ENCODE assay signal across 8 mouse cellular contexts in the genomic region with DNA sequence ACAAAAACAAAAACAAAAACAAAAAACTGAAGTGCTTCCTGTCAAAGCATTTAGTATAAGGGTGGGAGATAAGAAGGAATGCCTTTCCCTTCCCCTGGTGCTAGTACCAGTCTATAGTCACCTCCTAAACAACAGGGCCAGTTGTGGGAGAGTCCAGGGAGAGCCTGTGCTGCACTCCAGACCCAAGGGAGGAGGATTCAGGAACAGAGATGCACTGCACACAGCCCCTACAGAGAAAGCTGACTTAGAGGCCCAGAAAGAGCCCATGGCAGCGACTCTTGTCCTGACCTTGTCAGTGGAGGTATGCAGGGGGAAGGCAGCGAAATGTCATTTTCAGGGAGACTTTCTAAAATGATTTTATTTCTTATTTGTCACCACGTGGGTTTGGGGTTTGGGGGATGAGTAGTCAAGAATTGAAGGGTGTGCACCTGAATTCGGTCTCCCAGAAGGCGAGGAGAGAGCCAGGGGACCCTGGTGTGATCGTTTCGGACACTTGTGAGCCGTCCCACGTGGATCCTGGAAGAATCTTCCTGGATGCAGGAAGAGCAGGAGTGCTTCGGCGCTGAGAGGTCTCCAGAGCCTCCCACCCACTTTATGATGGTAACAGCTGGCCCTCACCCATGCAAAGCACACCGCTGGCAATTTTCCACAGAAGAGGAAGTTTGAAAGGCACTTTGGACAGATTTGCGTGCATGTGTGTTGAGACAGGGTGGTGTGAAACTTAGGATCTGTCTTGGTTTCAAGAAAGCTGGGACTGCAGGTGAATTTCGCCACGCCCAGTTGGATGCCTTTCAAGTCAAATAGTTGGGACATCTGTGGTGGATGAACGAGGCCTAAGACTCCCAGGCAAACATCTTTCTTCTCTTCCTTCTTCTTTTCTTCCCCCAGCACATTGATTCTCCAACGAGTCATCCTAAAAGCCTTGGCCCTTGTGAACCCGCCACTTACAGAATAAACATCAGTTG. TPM values are rescaled to one million over a fixed set of nuclear protein-coding genes. Genes with fewer than 3 reads are reported as not detected.
DNase-seq lines count a peak whose midpoint lies in the region; ATAC-seq lines count a peak whose summit lies in the region.

No protein-coding gene starts in this region.

- H3K4me3 ChIP-seq in limb, embryonic 12.5 days (replicated peaks) = peak overlapping the region; percentile 65

- peaks cover 5% of the 10 kb centered on the region; the same call in 1 of the 2 replicates for H3K36me3 ChIP-seq in limb, embryonic 12.5 days
- H3K36me3 ChIP-seq in splenic B cell, adult 2 months (ENCODE audit: control insufficient read depth, insufficient read depth, low read length, poor library complexity, severe bottlenecking) = peaks cover 15% of the 10 kb centered on the region

- peak; percentile 36 for DNase-seq in cerebellum, adult 9-11 months
- DNase-seq in cerebellum, adult 11 months = no peak
- DNase-seq in spleen, postnatal 10 days (ENCODE audit: low spot score in 2 of 2) = peak; percentile 4 to 16
- no peak for DNase-seq in spleen, adult 18-20 months
- peak; percentile 54 for DNase-seq in splenic B cell, adult 2 months (ENCODE audit: low read depth, low spot score)
- DNase-seq in spleen, adult 12 weeks (ENCODE audit: low spot score) = no peak
- no peak for DNase-seq in layer of hippocampus, adult 18-20 months (ENCODE audit: low spot score in 2 of 2)

- no peak overlapping the region for H3K27ac ChIP-seq in limb, embryonic 12.5 days

- H3K9ac ChIP-seq in limb, embryonic 12.5 days (replicated peaks) = no peak overlapping the region

- H3K9me3 ChIP-seq in limb, embryonic 12.5 days = no peaks in the 10 kb centered on the region

- peaks cover 32% of the 10 kb centered on the region for H3K27me3 ChIP-seq in limb, embryonic 12.5 days
- no peaks in the 10 kb centered on the region for H3K27me3 ChIP-seq in splenic B cell, adult 2 months (ENCODE audit: control insufficient read depth, insufficient read depth, low read length, poor library complexity, severe bottlenecking)

- 53% methylated on average over 18 of the region's 18 CpGs for WGBS in limb, embryonic 12.5 days

- H3K4me1 ChIP-seq in limb, embryonic 12.5 days (replicated peaks) = peaks cover 14% of the 10 kb centered on the region

- peak overlapping the region; percentile 86 for H3K4me2 ChIP-seq in limb, embryonic 12.5 days

- ATAC-seq in limb, embryonic 12.5 days (ENCODE audit: insufficient number of reproducible peaks, insufficient read depth, low FRiP score, low TSS enrichment, low read depth) = no peak

RNA-seq across cellular contexts. Expression of a gene that starts 0.6 kb away (rescaled TPM):
- polyA plus RNA-seq in limb, embryonic 12.5 days (2016; fragmentation: Nextera tagmentation; extraction: Ambion mirVana) = 8.5 and 9.5 TPM in 2 replicates
- total RNA-seq in layer of hippocampus, adult 18-20 months (2021) = 1 to 10 TPM; 2.2 to 2.3 TPM

RNA-seq across cellular contexts. Expression of a gene that starts 23.4 kb away (rescaled TPM):
- 2.8 and 3.0 TPM in 2 replicates for polyA plus RNA-seq in limb, embryonic 12.5 days (2016; fragmentation: Nextera tagmentation; extraction: Ambion mirVana)
- total RNA-seq in layer of hippocampus, adult 18-20 months (2021) = 100 to 1,000 TPM; 799 to 877 TPM

RNA-seq across cellular contexts. Expression of a gene that starts 24.5 kb away (rescaled TPM):
- polyA plus RNA-seq in limb, embryonic 12.5 days (2016; fragmentation: Nextera tagmentation; extraction: Ambion mirVana) = 14.3 and 14.4 TPM in 2 replicates
- 10 to 100 TPM; 30.7 to 31.5 TPM for total RNA-seq in layer of hippocampus, adult 18-20 months (2021)

RNA-seq across cellular contexts. Expression of a gene that starts 35.0 kb away (rescaled TPM):
- 165 and 176 TPM in 2 replicates for polyA plus RNA-seq in limb, embryonic 12.5 days (2016; fragmentation: Nextera tagmentation; extraction: Ambion mirVana)
- total RNA-seq in layer of hippocampus, adult 18-20 months (2021) = 100 to 1,000 TPM; 179 to 182 TPM

RNA-seq across cellular contexts. Expression of a gene that starts 37.4 kb away (rescaled TPM):
- polyA plus RNA-seq in limb, embryonic 12.5 days (2016; fragmentation: Nextera tagmentation; extraction: Ambion mirVana) = 3.8 and 4.4 TPM in 2 replicates
- total RNA-seq in layer of hippocampus, adult 18-20 months (2021) = 10 to 100 TPM; 28.2 to 29.0 TPM

Comparison
In these comparisons a context has a peak if more than half of its experiments do, and no peak if none do; other contexts are left out.
1. DNase-seq: peak in cerebellum, adult 9-11 months (single experiment), spleen, postnatal 10 days (2 of 2) and splenic B cell, adult 2 months (single experiment); none in cerebellum, adult 11 months (single experiment), spleen, adult 18-20 months (0 of 2), spleen, adult 12 weeks (single experiment) and layer of hippocampus, adult 18-20 months (0 of 2).